Mouse (Mus musculus) lung, embryonic 14.5 days (tissue): ENCODE results near the gene Rftn1. TPM values are rescaled to one million over a fixed set of nuclear protein-coding genes. Genes with fewer than 3 reads are reported as not detected.
"Not testable (repeated sequence)": the region's sequence is repeated elsewhere in the genome, so short reads cannot be mapped to it uniquely, and the experiment has no call there.

Source experiments
- ATAC-seq: fragments of 200-750 bp; cut with Nextera tagmentation; 2 replicates; pipeline ENCODE4 v1.8.0; 2017; ENCODE audit warnings: mild to moderate bottlenecking, moderate TSS enrichment, moderate library complexity; ENCODE audit not compliant: insufficient read depth
- DNase-seq: peaks from one replicate; pipeline ENCODE4 v3.0.0-alpha.2; 2015
- H3K27ac ChIP-seq: fragments of 300-500 bp; sonication (generic); 2 replicates; pipeline ENCODE4 v1.5.1; 2014; ENCODE audit warnings: low read depth, mild to moderate bottlenecking, moderate library complexity
- H3K27me3 ChIP-seq: fragments of 300-500 bp; sonication (generic); 2 replicates; pipeline ENCODE4 v1.6.1; 2014; ENCODE audit warnings: low read length, control low read depth; ENCODE audit not compliant: insufficient read depth
- H3K36me3 ChIP-seq: fragments of 300-500 bp; sonication (generic); 2 replicates; pipeline ENCODE4 v1.6.1; 2014; ENCODE audit warnings: control low read depth; ENCODE audit not compliant: insufficient read depth
- H3K4me1 ChIP-seq: fragments of 300-500 bp; sonication (generic); 2 replicates; pipeline ENCODE4 v1.6.1; 2014; ENCODE audit warnings: antibody characterized with exemption, control low read depth; ENCODE audit not compliant: insufficient read depth
- H3K4me2 ChIP-seq: fragments of 300-500 bp; sonication (generic); 2 replicates; pipeline ENCODE4 v1.6.1; 2014; ENCODE audit warnings: mild to moderate bottlenecking
- H3K4me3 ChIP-seq: fragments of 300-500 bp; sonication (generic); 2 replicates; pipeline ENCODE4 v1.5.1; 2014; ENCODE audit warnings: low read depth, low read length
- H3K9ac ChIP-seq: fragments of 300-500 bp; sonication (generic); 2 replicates; pipeline ENCODE4 v1.6.1; 2014
- H3K9me3 ChIP-seq: fragments of 300-500 bp; sonication (generic); 2 replicates; pipeline ENCODE4 v1.6.1; 2016; ENCODE audit warnings: low read depth, low read length, control low read depth
- CTCF ChIP-seq: IDR thresholded peaks from 2 replicates; pipeline ENCODE4 v1.5.1; 2016; ENCODE audit warnings: antibody characterized with exemption, low read depth
- WGBS: fragments of 180-500 bp; shearing (Covaris S2); extraction: QIAGEN DNeasy Blood & Tissue Kit; methylation state at CpG from one replicate; pipeline ENCODE4 v1.1.7; 2014; 5-methylcytosine and 5-hydroxymethylcytosine counted together
- polyA plus RNA-seq: library from polyadenylated mRNA; unstranded; fragments of >200 nt; fragmentation: Nextera tagmentation; extraction: Ambion mirVana; gene quantifications from 2 replicates; pipeline ENCODE4 v1.2.1, GENCODE M21; 2014

Rftn1 gene
- polyA plus RNA-seq, 1 experiment from 2014 or later: 19.0 TPM

DNA sequence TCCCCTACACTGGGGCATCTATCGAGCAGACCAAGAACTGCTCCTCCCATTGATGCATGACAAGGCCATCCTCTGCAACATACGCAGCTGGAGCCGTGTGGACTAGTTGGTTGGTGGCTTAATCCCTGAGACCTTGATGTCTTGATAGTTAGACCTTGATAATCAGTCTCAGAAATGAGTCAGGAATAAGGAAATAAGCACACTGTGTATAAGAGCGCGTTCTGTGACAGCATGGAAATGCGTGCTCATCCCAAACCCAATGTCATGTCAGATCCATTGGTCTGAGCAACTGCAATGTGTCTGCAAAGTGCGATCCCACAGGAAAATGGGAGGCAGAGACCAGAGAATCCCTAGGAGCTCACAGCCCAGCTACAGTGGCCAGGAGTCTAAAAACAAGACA is 21.3 kb upstream of the Rftn1 start:
- no peak overlapping the region for H3K4me2 ChIP-seq
- no peaks in the 10 kb centered on the region for H3K4me1 ChIP-seq
- TF ChIP-seq CTCF: no peak
- no peaks in the 10 kb centered on the region for H3K9me3 ChIP-seq
- H3K4me3 ChIP-seq: no peak overlapping the region
- 91% methylated on average over 7 of the region's 7 CpGs for WGBS
- no peaks in the 10 kb centered on the region for H3K36me3 ChIP-seq
- no peak overlapping the region for H3K9ac ChIP-seq
- no peak overlapping the region for H3K27ac ChIP-seq
- no peak for ATAC-seq
- DNase-seq: no peak
- no peaks in the 10 kb centered on the region for H3K27me3 ChIP-seq

- DNase-seq (no peak), ATAC-seq (no peak)
- H3K27me3 ChIP-seq: no peaks in the 10 kb centered on the region
- no peaks in the 10 kb centered on the region for H3K36me3 ChIP-seq
- H3K9ac ChIP-seq: no peak overlapping the region
- no peak for TF ChIP-seq CTCF
- WGBS: 88% methylated on average over 6 of the region's 6 CpGs
- no peak overlapping the region for H3K4me2 ChIP-seq
- no peaks in the 10 kb centered on the region for H3K9me3 ChIP-seq
- no peak overlapping the region for H3K4me3 ChIP-seq
- no peak overlapping the region for H3K27ac ChIP-seq
- H3K4me1 ChIP-seq: no peaks in the 10 kb centered on the region
Measured at GRCm38 (mm10) chr17:50209831-50210230, 19.4 kb upstream of the Rftn1 start.

DNA sequence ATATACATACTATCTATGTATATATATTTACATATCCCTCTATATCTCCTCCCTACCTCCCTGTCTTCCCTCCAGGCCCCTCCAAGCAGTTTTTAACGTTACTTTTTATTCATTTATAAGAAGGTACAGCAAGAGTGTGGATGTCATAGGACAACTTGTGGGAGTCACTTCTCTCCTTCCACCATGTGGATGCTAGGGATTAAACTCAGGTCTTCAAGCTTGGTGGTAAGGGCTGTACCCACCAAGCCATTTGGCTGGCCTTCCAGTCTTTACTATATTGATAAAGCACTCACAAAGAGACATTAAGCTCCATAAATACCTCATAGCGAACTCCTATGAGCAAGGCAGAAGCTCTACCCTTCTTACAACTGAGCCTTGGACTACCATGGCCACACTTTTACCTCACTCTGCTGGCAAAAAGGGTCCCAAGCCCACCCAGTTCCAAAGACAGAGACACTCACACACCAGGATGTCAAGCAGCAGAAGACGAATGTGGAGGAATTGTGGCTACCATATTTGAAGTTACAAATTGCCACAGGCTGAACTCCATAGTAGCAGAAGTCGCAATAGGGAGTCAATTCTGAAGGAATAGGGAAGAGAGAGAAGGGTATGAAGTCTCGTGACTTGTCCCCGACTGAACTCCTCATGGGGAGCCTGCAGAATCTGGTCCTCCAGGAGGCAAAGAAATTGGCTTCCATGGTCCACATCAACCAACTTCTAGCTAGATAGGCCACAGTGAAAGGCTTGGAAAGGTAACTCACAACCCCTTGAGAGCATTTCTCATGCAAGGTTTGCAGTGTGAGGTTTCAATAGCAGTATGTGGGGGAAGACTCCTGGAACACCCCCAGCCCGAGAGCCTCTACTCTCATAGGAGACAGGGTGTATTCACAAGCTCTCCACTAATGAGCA is 17.9 kb upstream of the Rftn1 start:
- no peak overlapping the region for H3K27ac ChIP-seq
- ATAC-seq (no peak), DNase-seq (no peak)
- H3K27me3 ChIP-seq: no peaks in the 10 kb centered on the region
- no peaks in the 10 kb centered on the region for H3K4me1 ChIP-seq
- TF ChIP-seq CTCF: no peak
- H3K36me3 ChIP-seq: no peaks in the 10 kb centered on the region
- H3K9me3 ChIP-seq: no peaks in the 10 kb centered on the region
- no peak overlapping the region for H3K4me3 ChIP-seq
- no peak overlapping the region for H3K4me2 ChIP-seq
- no peak overlapping the region for H3K9ac ChIP-seq
- 84% methylated on average over 7 of the region's 7 CpGs for WGBS

- not testable (repeated sequence) for H3K4me3 ChIP-seq, H3K9me3 ChIP-seq, H3K27me3 ChIP-seq, H3K4me2 ChIP-seq, H3K27ac ChIP-seq, H3K4me1 ChIP-seq, H3K36me3 ChIP-seq, ATAC-seq, H3K9ac ChIP-seq, DNase-seq
- WGBS: 93% methylated on average over 1 of the region's 1 CpGs
Measured at GRCm38 (mm10) chr17:50206262-50206661, 15.8 kb upstream of the Rftn1 start.

- H3K4me2 ChIP-seq, H3K4me1 ChIP-seq, ATAC-seq, H3K9ac ChIP-seq, H3K9me3 ChIP-seq, H3K36me3 ChIP-seq, H3K4me3 ChIP-seq, H3K27ac ChIP-seq, H3K27me3 ChIP-seq, DNase-seq: not testable (repeated sequence)
- WGBS: 78% methylated on average over 2 of the region's 2 CpGs
Measured at GRCm38 (mm10) chr17:50205840-50206239, 15.4 kb upstream of the Rftn1 start.

- 88% methylated on average over 1 of the region's 1 CpGs for WGBS
- Histone ChIP-seq H3K4me3 (no peak overlapping the region), H3K9ac (no peak overlapping the region), H3K36me3 (no peaks in the 10 kb centered on the region), H3K27me3 (no peaks in the 10 kb centered on the region), H3K9me3 (no peaks in the 10 kb centered on the region), H3K27ac (no peak overlapping the region), H3K4me2 (no peak overlapping the region), H3K4me1 (no peaks in the 10 kb centered on the region)
- DNase-seq (no peak), ATAC-seq (no peak)
- TF ChIP-seq CTCF: no peak
Measured at GRCm38 (mm10) chr17:50205152-50205782, 14.8 kb upstream of the Rftn1 start.

DNA sequence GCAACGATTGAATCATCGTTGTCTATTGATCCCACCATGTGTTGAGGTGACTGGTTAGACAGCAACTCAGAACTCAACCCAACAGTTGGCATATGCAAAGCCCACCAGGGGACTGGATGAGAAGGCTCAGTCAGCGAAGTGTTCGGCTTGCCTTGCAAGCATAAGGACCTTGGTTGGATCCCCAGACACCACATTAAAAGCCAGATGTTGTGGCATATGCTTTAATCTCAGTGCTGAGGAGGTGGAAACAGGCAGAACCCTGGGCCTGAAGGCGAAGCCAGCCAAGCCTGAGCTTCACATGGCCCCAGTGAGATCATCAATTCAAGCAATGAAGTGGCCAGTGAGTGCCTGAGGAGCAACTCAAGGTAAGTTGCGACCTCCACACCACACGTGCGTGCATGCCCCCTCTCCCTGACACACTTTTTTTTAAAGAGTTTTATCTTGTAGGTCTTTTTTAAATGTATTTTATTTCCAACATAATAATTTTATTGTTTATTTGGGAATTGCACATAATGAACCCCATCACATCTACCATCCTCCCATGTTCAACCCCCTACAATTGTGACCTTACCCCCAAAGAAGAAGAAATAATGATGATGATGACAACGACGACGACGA is 11.5 kb upstream of the Rftn1 start:
- DNase-seq: no peak
- H3K9me3 ChIP-seq: no peaks in the 10 kb centered on the region
- no peaks in the 10 kb centered on the region for H3K27me3 ChIP-seq
- WGBS: 89% methylated on average over 12 of the region's 12 CpGs
- no peak overlapping the region for H3K27ac ChIP-seq
- no peaks in the 10 kb centered on the region for H3K36me3 ChIP-seq
- H3K4me2 ChIP-seq: no peak overlapping the region
- no peak overlapping the region for H3K4me3 ChIP-seq
- TF ChIP-seq CTCF: no peak
- H3K9ac ChIP-seq: no peak overlapping the region
- no peaks in the 10 kb centered on the region for H3K4me1 ChIP-seq
- ATAC-seq: no peak
